Mouse (Mus musculus) lung, embryonic 14.5 days (tissue): Measurements from ENCODE around the gene Frmpd1. TPM values are rescaled to one million over a fixed set of nuclear protein-coding genes. Genes with fewer than 3 reads are reported as not detected.

Source experiments
- ATAC-seq: fragments of 200-750 bp; cut with Nextera tagmentation; 2 replicates; pipeline ENCODE4 v1.8.0; 2017; ENCODE audit warnings: mild to moderate bottlenecking, moderate TSS enrichment, moderate library complexity; ENCODE audit not compliant: insufficient read depth
- DNase-seq: peaks from one replicate; pipeline ENCODE4 v3.0.0-alpha.2; 2015
- H3K27ac ChIP-seq: fragments of 300-500 bp; sonication (generic); 2 replicates; pipeline ENCODE4 v1.5.1; 2014; ENCODE audit warnings: low read depth, mild to moderate bottlenecking, moderate library complexity
- H3K27me3 ChIP-seq: fragments of 300-500 bp; sonication (generic); 2 replicates; pipeline ENCODE4 v1.6.1; 2014; ENCODE audit warnings: low read length, control low read depth; ENCODE audit not compliant: insufficient read depth
- H3K36me3 ChIP-seq: fragments of 300-500 bp; sonication (generic); 2 replicates; pipeline ENCODE4 v1.6.1; 2014; ENCODE audit warnings: control low read depth; ENCODE audit not compliant: insufficient read depth
- H3K4me1 ChIP-seq: fragments of 300-500 bp; sonication (generic); 2 replicates; pipeline ENCODE4 v1.6.1; 2014; ENCODE audit warnings: antibody characterized with exemption, control low read depth; ENCODE audit not compliant: insufficient read depth
- H3K4me2 ChIP-seq: fragments of 300-500 bp; sonication (generic); 2 replicates; pipeline ENCODE4 v1.6.1; 2014; ENCODE audit warnings: mild to moderate bottlenecking
- H3K4me3 ChIP-seq: fragments of 300-500 bp; sonication (generic); 2 replicates; pipeline ENCODE4 v1.5.1; 2014; ENCODE audit warnings: low read depth, low read length
- H3K9ac ChIP-seq: fragments of 300-500 bp; sonication (generic); 2 replicates; pipeline ENCODE4 v1.6.1; 2014
- H3K9me3 ChIP-seq: fragments of 300-500 bp; sonication (generic); 2 replicates; pipeline ENCODE4 v1.6.1; 2016; ENCODE audit warnings: low read depth, low read length, control low read depth
- CTCF ChIP-seq: IDR thresholded peaks from 2 replicates; pipeline ENCODE4 v1.5.1; 2016; ENCODE audit warnings: antibody characterized with exemption, low read depth
- WGBS: fragments of 180-500 bp; shearing (Covaris S2); extraction: QIAGEN DNeasy Blood & Tissue Kit; methylation state at CpG from one replicate; pipeline ENCODE4 v1.1.7; 2014; 5-methylcytosine and 5-hydroxymethylcytosine counted together
- polyA plus RNA-seq: library from polyadenylated mRNA; unstranded; fragments of >200 nt; fragmentation: Nextera tagmentation; extraction: Ambion mirVana; gene quantifications from 2 replicates; pipeline ENCODE4 v1.2.1, GENCODE M21; 2014

The Frmpd1 gene
- polyA plus RNA-seq, 1 experiment from 2014 or later = 0.18 TPM

GRCm38 (mm10) chr4:45286318-45286717 is 101.6 kb downstream of the Frmpd1 start:
- TF ChIP-seq CTCF = peak; percentile 73
- H3K36me3 ChIP-seq = no peaks in the 10 kb centered on the region
- H3K4me2 ChIP-seq = no peak overlapping the region
- H3K9me3 ChIP-seq = no peaks in the 10 kb centered on the region
- no peak overlapping the region for H3K27ac ChIP-seq
- H3K4me3 ChIP-seq = no peak overlapping the region
- DNase-seq = peak; percentile 56
- no peak overlapping the region for H3K9ac ChIP-seq
- no peak for ATAC-seq
- no peaks in the 10 kb centered on the region for H3K4me1 ChIP-seq
- H3K27me3 ChIP-seq = no peaks in the 10 kb centered on the region
- WGBS = 53% methylated on average over 3 of the region's 3 CpGs

- H3K4me2 ChIP-seq = no peak overlapping the region
- H3K4me1 ChIP-seq = no peaks in the 10 kb centered on the region
- no peak for TF ChIP-seq CTCF
- H3K9ac ChIP-seq = no peak overlapping the region
- DNase-seq = no peak
- WGBS = 72% methylated on average over 5 of the region's 5 CpGs
- ATAC-seq = no peak
- no peaks in the 10 kb centered on the region for H3K9me3 ChIP-seq
- H3K27me3 ChIP-seq = no peaks in the 10 kb centered on the region
- no peaks in the 10 kb centered on the region for H3K36me3 ChIP-seq
- H3K4me3 ChIP-seq = no peak overlapping the region
- H3K27ac ChIP-seq = no peak overlapping the region
Observed at GRCm38 (mm10) chr4:45287906-45288305, 103.2 kb downstream of the Frmpd1 start.

GRCm38 (mm10) chr4:45296662-45297564 is 112.2 kb downstream of the Frmpd1 start, which contains the start of gene Trmt10b:
Gene Trmt10b, plus strand, starts transcription at chr4:45297127.
- H3K4me1 ChIP-seq = 0 out of 2 replicates have a peak, but pooled peaks cover 7% of the 10 kb centered on the region
- peaks cover 18% of the 10 kb centered on the region; the same call in 1 of the 2 replicates for H3K36me3 ChIP-seq
- H3K4me2 ChIP-seq = peak within 1 kb of the TSS; percentile 83
- TF ChIP-seq CTCF = no peak
- no peaks in the 10 kb centered on the region for H3K9me3 ChIP-seq
- peak within 1 kb of the TSS; percentile 74 for H3K4me3 ChIP-seq
- H3K27me3 ChIP-seq = no peaks in the 10 kb centered on the region
- H3K27ac ChIP-seq = no peak within 1 kb of the TSS
- ATAC-seq (peak; percentile 88), DNase-seq (peak; percentile 89)
- H3K9ac ChIP-seq = peak within 1 kb of the TSS; percentile 69
- 18% methylated on average over 27 of the region's 27 CpGs for WGBS

- WGBS = 95% methylated on average over 14 of the region's 14 CpGs
- no peak for TF ChIP-seq CTCF
- Histone ChIP-seq H3K4me3 (no peak overlapping the region), H3K27ac (no peak overlapping the region), H3K36me3 (peaks cover 45% of the 10 kb centered on the region), H3K9me3 (no peaks in the 10 kb centered on the region), H3K9ac (no peak overlapping the region), H3K4me1 (no peaks in the 10 kb centered on the region), H3K27me3 (no peaks in the 10 kb centered on the region), H3K4me2 (no peak overlapping the region)
- ATAC-seq (no peak), DNase-seq (no peak)
Observed at GRCm38 (mm10) chr4:45305536-45305935, 120.9 kb downstream of the Frmpd1 start.

GRCm38 (mm10) chr4:45308046-45308445 is 123.4 kb downstream of the Frmpd1 start:
- no peaks in the 10 kb centered on the region for H3K27me3 ChIP-seq
- no peaks in the 10 kb centered on the region for H3K4me1 ChIP-seq
- H3K4me3 ChIP-seq = no peak overlapping the region
- H3K4me2 ChIP-seq = no peak overlapping the region
- 33% methylated on average over 11 of the region's 11 CpGs for WGBS
- H3K9ac ChIP-seq = no peak overlapping the region
- no peak overlapping the region for H3K27ac ChIP-seq
- peaks cover 23% of the 10 kb centered on the region for H3K36me3 ChIP-seq
- H3K9me3 ChIP-seq = no peaks in the 10 kb centered on the region
- ATAC-seq (no peak), DNase-seq (peak; percentile 58)
- peak; percentile 70 for TF ChIP-seq CTCF

GRCm38 (mm10) chr4:45308606-45309005 is 123.9 kb downstream of the Frmpd1 start:
- DNase-seq = no peak
- Histone ChIP-seq H3K4me1 (no peaks in the 10 kb centered on the region), H3K36me3 (peaks cover 22% of the 10 kb centered on the region), H3K9ac (no peak overlapping the region), H3K27ac (no peak overlapping the region), H3K4me2 (no peak overlapping the region), H3K27me3 (no peaks in the 10 kb centered on the region), H3K4me3 (no peak overlapping the region), H3K9me3 (no peaks in the 10 kb centered on the region)
- no peak for ATAC-seq
- 80% methylated on average over 6 of the region's 6 CpGs for WGBS
- TF ChIP-seq CTCF = no peak

- WGBS = 94% methylated on average over 2 of the region's 2 CpGs
- TF ChIP-seq CTCF = no peak
- H3K4me3 ChIP-seq = no peak overlapping the region
- H3K4me2 ChIP-seq = no peak overlapping the region
- H3K27ac ChIP-seq = no peak overlapping the region
- H3K9ac ChIP-seq = no peak overlapping the region
- no peaks in the 10 kb centered on the region for H3K4me1 ChIP-seq
- no peak for DNase-seq
- H3K9me3 ChIP-seq = no peaks in the 10 kb centered on the region
- H3K36me3 ChIP-seq = peaks cover 33% of the 10 kb centered on the region
- ATAC-seq = no peak
- H3K27me3 ChIP-seq = no peaks in the 10 kb centered on the region
Observed at GRCm38 (mm10) chr4:45311056-45311455, 126.4 kb downstream of the Frmpd1 start.
